Mouse (Mus musculus): Measurements from ENCODE around the gene Susd4.

DNA sequence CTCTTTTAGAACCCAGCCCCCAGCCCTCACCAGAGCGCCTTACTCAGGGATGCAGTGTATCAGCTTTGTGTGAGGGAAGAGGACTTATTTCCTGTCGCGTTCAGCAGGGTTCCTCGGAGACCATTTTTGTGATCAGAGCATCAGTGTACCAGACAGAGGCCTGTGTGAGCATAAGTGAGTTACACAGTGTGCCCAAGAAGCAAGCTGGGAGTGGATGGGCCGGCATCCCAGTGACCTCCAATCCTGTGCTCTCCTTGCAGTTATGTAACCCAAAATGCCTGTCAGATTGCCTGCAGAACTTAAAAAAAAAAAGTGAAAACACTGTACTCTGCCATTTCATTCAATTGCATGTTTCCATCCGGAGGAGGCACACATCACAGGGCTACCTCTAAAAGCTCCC lies 76.4 kb downstream of the Susd4 start:
- TF ChIP-seq CTCF (IDR thresholded peaks at IDR 0.05; ENCODE audit: control insufficient read depth, insufficient read depth, insufficient replicate concordance, low read depth, low read length), result no peak
- TF ChIP-seq POLR2A (IDR thresholded peaks at IDR 0.05; ENCODE audit: control insufficient read depth, low read depth, low read length), result no peak

Measured in testis, adult 2 months (tissue).